Mouse (Mus musculus) urinary bladder, postnatal 36 days (tissue): ENCODE data around the gene Nhlrc4.

Experiments
- DNase-seq, 2 experiments: peaks; one replicate each; pipeline ENCODE4 v3.0.0; 2022; ENCODE audit warnings: low spot score in 2 of 2, mixed read lengths in 1 of 2

Nhlrc4 gene

GRCm38 (mm10) chr17:25925348-25925747 is 19.4 kb downstream of the Nhlrc4 start:
- peak in 1 of 2 experiments; percentile 56 for DNase-seq

DNA sequence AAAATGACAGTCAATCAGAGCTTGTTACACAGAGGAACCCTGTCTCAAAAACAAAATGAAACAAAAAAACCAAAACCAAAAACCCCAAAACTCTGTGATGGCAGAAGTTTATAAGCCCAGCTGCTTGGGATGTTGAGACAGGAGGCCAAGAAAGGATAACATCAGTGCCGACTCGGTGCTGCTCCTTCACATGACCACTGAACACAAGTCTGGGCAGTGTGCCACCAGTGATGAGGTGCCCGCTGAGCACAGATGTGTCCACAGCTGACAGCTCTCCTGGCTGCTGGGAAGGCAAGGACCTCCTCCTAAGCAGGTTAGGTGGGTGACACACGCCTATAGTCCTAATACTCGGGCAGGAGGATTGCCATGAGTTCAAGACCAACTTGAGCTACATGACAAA is 22.6 kb downstream of the Nhlrc4 start:
- DNase-seq: no peak

DNA sequence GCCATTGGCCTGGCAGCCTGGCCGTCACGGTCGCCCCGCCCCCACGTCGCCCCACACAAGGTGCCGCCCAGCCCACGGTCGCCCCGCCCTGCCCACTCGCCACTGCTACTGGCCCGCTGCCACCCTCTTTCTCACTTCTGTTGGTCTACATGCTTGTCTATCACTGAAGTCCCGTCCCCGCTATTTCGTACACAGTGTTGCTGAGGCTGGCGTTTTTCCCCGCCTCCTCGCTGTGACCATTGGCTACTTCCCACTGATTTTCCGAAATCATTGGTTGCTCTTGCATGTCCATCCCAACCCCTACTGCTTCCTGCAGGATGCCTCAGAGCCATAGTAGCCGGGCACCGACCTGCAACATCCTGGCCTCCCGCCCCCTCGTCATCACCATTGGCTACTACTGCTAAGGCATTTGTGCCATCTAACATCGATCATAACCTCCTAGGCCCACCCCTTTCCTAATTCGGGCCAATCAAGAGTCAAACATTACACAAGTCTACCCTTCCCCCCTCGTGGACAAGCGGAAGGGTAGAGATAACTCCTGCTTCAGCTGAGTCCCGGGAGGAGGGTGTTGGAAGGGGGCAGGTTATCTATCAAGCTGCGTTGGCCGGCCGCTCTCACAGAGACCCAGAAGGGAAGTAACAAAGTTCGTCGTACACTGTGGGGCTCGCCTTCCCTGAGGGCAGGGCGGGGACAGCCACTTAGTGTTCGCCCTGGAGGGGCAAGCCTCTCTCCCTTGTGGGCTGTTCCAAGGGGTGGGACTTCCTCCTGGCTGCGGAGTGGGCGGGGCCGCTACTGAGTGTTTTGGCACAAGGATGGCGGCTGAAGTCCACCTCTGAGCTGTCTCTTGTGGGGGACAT is 24.7 kb downstream of the Nhlrc4 start:
- peak; percentile 99 to 100 for DNase-seq

DNA sequence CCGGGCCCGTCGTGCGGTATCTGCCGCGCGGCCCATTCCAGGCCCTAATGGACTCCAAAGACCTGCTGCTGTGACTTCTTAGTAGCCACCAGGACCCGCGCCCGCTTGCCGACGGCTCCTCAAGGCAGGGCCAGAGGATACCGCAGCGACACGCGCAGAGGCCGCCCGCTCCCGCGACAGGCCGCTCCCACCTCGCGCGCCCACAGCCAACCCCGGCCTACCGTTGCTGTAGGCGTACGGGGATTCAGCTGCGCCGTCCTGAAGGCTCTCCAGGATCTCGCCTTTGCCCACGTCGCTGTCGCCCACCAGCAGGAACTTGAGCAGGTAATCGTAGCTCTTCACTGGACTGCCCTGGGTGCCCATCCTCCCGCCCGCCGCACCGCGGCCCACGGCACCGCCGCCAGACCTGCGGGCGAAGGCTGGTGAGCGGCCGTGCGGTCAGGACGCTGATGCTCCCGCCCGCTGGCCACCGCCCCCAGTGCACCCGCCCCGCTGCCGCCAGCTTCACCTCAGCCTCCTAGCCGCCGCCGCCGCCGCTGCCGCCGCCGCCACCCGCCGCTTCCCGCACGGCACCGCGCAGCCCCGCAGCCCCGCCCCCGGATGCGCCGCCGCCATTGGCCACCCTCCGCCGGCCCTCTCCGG is 25.5 kb downstream of the Nhlrc4 start, which contains the start of gene Rab40c:
Gene Rab40c (minus strand): TSS at position 584 of the 642 bp plus-strand sequence.
- peak; percentile 23 to 35 for DNase-seq

DNA sequence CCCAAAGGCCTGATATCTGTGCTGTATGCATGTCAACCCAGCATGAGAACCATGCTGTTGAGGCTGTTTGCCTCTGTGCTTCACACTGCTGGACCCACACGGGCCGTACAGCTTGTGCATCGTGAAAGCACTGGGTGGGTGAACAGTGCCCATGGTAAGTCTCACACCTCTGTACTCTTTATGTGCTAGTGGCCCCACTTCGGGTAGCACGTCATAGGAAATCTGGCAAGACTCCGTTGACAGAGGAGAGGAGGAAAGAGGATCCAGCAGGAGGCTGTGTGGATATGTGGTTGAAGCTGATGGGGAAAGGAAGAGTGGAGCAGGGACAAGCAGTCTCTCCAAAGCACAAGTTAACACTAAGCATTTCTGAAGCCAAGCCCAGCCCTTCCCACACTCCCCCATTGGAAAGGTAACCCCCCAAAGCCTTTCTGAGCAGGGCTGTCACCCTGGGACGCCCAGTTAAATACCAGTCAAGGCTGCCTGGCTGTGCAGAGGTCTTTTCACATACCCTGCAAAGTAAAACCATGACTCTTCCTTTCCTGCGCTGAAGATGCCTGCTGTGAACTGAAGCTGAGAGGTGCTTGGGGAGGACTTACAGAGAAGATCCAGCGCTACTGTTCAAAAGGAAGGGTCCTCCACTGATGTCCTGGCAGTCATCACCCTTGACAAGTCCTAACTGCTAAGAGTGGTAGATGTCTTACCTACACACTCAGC is 26.6 kb downstream of the Nhlrc4 start:
- DNase-seq: no peak

- DNase-seq: peak in 1 of 2 experiments; percentile 33
These were observed 27.7 kb downstream of the Nhlrc4 start for GRCm38 (mm10) chr17:25916931-25917647.

DNA sequence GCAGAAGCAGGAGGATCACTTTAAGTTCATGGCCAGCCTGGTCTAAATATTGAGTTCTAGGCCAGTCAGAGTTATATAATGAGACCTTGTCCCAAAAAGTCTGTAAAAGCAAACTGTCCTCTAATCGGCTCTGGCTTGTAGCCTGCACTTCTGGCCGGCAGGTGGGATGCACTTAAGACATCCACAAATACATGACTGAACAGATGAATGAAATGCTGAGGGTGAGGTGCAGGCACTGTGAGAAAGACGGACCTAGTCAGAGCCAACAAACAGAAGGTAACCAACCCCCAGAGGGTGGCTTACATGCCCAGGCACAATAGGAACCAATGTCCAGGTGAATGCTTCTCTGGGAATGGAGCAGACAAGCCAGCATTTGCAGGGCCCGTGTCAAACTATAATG is 30.5 kb downstream of the Nhlrc4 start:
- no peak for DNase-seq

- no peak for DNase-seq
These were observed 30.9 kb downstream of the Nhlrc4 start for GRCm38 (mm10) chr17:25913877-25914275.

DNA sequence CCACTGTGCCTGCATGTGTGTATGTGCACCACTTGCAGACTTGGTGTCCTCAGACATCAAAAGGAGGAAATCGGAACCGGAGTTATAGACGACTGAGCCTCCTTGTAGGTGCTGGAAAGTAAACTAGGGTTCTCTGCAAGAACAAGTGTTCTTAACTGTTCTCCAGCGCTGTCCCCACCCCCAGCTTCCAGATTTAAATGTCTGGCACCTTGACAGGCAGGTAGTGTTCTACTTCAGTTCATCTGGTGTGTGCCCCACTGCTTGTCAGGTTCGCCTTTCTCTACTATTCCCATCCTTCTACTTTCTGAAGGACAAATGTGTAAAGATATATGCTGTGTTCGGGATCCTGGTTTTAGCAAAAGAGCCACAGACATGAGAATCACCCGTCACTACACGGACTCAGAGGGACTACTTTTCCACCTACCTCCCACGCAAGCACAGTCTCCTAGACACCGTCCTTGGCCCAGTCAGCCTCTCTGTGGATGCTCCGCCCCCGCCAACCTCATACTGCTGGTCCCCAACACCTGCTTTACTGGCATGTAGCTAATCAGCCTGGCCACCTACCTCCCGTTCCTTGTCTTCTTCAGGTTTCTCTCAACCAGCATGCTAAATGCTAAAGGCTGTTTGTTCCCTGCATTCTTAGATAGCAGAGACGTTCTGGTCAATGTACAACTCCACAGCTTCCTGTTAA is 31.4 kb downstream of the Nhlrc4 start:
- DNase-seq: no peak

DNA sequence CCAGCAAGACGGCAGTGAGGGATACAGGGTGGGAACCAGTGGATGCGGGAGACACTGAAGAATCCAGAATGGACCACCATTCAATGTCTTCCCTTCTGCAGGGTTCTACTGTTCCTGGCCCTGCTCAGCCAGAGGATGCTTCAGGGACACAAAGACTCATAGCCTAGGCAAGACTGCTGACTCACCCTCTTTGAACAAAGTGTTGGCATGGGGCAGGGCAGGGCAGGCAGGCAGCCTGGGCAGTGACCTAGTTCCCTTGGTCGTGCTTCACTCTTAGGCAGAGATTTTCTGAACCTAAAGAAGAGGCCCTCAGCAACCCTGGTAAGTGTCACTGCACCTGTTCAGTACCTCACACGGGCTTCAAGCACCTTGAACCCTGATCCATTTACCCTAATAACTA is 32.9 kb downstream of the Nhlrc4 start:
- peak; percentile 23 to 35 for DNase-seq

DNA sequence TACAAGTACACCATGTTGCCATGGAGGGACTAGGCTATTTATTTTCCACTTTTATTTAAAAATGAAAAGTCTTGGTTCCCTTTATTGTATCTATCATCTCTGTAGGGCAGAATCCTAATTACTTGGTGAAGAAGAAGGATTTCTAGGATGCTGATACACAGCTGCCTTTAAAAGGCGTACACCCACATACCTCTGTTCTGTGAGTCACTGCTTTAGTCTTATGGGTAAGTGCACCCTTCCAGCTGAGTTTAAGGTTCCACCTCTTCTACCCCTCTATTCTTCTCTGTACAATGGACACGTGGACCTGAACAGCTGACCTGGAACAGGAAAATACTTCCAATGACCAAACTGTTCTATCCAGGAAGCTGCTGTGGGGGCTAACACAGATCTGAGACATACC is 37.1 kb downstream of the Nhlrc4 start:
- no peak for DNase-seq

- no peak for DNase-seq
These were observed 41.7 kb downstream of the Nhlrc4 start for GRCm38 (mm10) chr17:25903061-25903460.

DNA sequence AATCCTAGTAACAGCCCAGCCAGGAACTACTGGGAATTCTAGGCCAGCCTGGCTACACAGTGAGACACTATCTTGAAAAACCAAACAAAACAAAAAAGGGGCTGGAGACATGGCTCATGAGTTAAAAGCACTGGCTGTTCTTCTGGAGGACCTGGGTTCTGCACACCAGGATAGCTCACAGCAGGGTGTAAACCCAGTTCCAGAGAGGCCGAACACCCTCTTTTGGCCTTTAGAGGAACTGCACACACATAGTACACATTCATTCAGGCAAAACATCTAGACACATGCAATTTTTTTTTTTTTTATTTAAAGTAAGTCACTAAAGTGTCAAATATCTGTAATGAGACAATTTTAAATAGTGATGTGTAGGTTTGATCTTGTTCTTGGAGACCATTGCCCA is 44.6 kb downstream of the Nhlrc4 start:
- DNase-seq: no peak

GRCm38 (mm10) chr17:25895891-25896290 is 48.9 kb downstream of the Nhlrc4 start:
- DNase-seq: no peak

GRCm38 (mm10) chr17:25895415-25895814 is 49.3 kb downstream of the Nhlrc4 start:
- DNase-seq: no peak

GRCm38 (mm10) chr17:25893975-25894617 is 50.7 kb downstream of the Nhlrc4 start:
- DNase-seq: peak; percentile 45 to 66
